In the genomic region with DNA sequence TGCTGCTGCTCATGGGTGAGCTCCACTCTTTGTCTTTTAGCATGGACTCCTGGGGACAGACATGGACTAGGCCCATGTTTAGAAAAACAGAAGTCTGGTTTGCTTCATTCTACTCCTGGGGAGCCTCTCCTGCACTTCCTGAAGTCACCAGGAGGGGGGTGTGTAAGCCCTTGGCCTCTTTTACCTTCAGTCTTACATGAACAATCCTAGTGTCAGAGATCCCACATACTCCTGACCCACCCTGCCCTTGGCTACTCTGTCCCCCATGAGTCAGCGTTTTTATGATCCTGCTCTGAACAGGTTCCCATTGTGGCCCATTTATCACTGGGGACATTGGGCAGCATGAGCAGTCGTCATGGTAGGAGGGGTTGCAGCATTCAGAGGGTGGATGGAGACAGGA, we compare ENCODE assay signal across 9 mouse cellular contexts. TPM values are rescaled to one million over a fixed set of nuclear protein-coding genes. Genes with fewer than 3 reads are reported as not detected.
DNase-seq lines count a peak whose midpoint lies in the region; ATAC-seq and TF ChIP-seq lines count a peak whose summit lies in the region.
"Had no signal": no experiment of that assay in that cellular context is flagged by ENCODE, and none has a peak within 500 bp of the region (broad histone marks: within the 10 kb centered on the region; RNA-seq: fewer than 3 reads in every experiment).

No protein-coding gene starts in this region.

- ATAC-seq in intestine, embryonic 14.5 days (replicated peaks; ENCODE audit: low FRiP score, low TSS enrichment, low read depth), result no peak
- ATAC-seq in intestine, embryonic 15.5 days, result no peak
- no peak for ATAC-seq in lung, postnatal 0 days

- H3K9me3 ChIP-seq in intestine, embryonic 14.5 days (ENCODE audit: control insufficient read depth, low read length), result no peaks in the 10 kb centered on the region
- H3K9me3 ChIP-seq in intestine, embryonic 15.5 days, result no peaks in the 10 kb centered on the region
- peaks cover 29% of the 10 kb centered on the region for H3K9me3 ChIP-seq in E14TG2a.4 (ENCODE audit: low read length)
- H3K9me3 ChIP-seq in lung, postnatal 0 days (ENCODE audit: low read length), result no peaks in the 10 kb centered on the region
- H3K9me3 ChIP-seq: limb, embryonic 13.5 days had no signal

- H3K9ac ChIP-seq in intestine, embryonic 14.5 days (ENCODE audit: low read length), result no peak overlapping the region
- H3K9ac ChIP-seq in intestine, embryonic 15.5 days, result no peak overlapping the region
- no peak overlapping the region for H3K9ac ChIP-seq in lung, postnatal 0 days (replicated peaks; ENCODE audit: low read depth)
- H3K9ac ChIP-seq: limb, embryonic 13.5 days had no signal

- DNase-seq in intestine, embryonic 14.5 days (ENCODE audit: low spot score), result peak; percentile 84
- no peak for DNase-seq in brain, embryonic 14.5 days (ENCODE audit: low read depth)
- DNase-seq in lung, postnatal 0 days (ENCODE audit: low spot score), result peak; percentile 60
- DNase-seq in Muller cell, postnatal 12 days (ENCODE audit: inconsistent ontology term), result no peak
- DNase-seq in right cerebral cortex, postnatal 25 days, result no peak
- no peak for DNase-seq in frontal cortex, adult 2 months (ENCODE audit: extremely low spot score in 1 of 2, low spot score in 1 of 2)

- H3K36me3 ChIP-seq in intestine, embryonic 14.5 days (ENCODE audit: control insufficient read depth, insufficient read depth, low read length), result peaks cover under 1% of the 10 kb centered on the region; the same call in 1 of the 2 replicates
- H3K36me3 ChIP-seq in intestine, embryonic 15.5 days, result no peaks in the 10 kb centered on the region
- H3K36me3 ChIP-seq in E14TG2a.4 (ENCODE audit: insufficient read depth, low read length), result peaks cover 5% of the 10 kb centered on the region
- no peaks in the 10 kb centered on the region for H3K36me3 ChIP-seq in lung, postnatal 0 days (ENCODE audit: insufficient read depth, low read length)
- H3K36me3 ChIP-seq: limb, embryonic 13.5 days had no signal

- no peak for TF ChIP-seq POLR2A in brain, embryonic 14.5 days (IDR thresholded peaks at IDR 0.05; ENCODE audit: borderline replicate concordance, extremely low read depth, insufficient read depth, insufficient read length, poor library complexity, severe bottlenecking)

- no peaks in the 10 kb centered on the region for H3K27me3 ChIP-seq in intestine, embryonic 14.5 days (replicated peaks; ENCODE audit: control insufficient read depth, insufficient read depth, low read length)
- no peaks in the 10 kb centered on the region for H3K27me3 ChIP-seq in intestine, embryonic 15.5 days (replicated peaks)
- H3K27me3 ChIP-seq in E14TG2a.4 (ENCODE audit: insufficient read depth, low read length), result no peaks in the 10 kb centered on the region
- H3K27me3 ChIP-seq in lung, postnatal 0 days (replicated peaks; ENCODE audit: insufficient read depth, low read length), result no peaks in the 10 kb centered on the region
- H3K27me3 ChIP-seq: limb, embryonic 13.5 days had no signal

- H3K4me2 ChIP-seq in intestine, embryonic 14.5 days (ENCODE audit: low read length), result no peak overlapping the region
- no peak overlapping the region for H3K4me2 ChIP-seq in intestine, embryonic 15.5 days (replicated peaks)
- no peak overlapping the region for H3K4me2 ChIP-seq in lung, postnatal 0 days (replicated peaks; ENCODE audit: low read depth, low read length)
- H3K4me2 ChIP-seq: limb, embryonic 13.5 days had no signal

- H3K4me3 ChIP-seq in intestine, embryonic 14.5 days (ENCODE audit: low read depth, low read length), result no peak overlapping the region
- no peak overlapping the region for H3K4me3 ChIP-seq in intestine, embryonic 15.5 days (replicated peaks)
- no peak overlapping the region for H3K4me3 ChIP-seq in E14TG2a.4 (replicated peaks; ENCODE audit: low read length)
- H3K4me3 ChIP-seq in lung, postnatal 0 days (ENCODE audit: low read depth, low read length), result no peak overlapping the region
- H3K4me3 ChIP-seq: limb, embryonic 13.5 days had no signal

- peaks cover 8% of the 10 kb centered on the region for H3K4me1 ChIP-seq in intestine, embryonic 14.5 days (replicated peaks; ENCODE audit: control insufficient read depth, insufficient read depth, low read length)
- peaks cover 6% of the 10 kb centered on the region; the same call in 1 of the 2 replicates for H3K4me1 ChIP-seq in intestine, embryonic 15.5 days (replicated peaks)
- peaks cover 37% of the 10 kb centered on the region for H3K4me1 ChIP-seq in E14TG2a.4 (replicated peaks; ENCODE audit: low read depth, low read length)
- peaks cover 4% of the 10 kb centered on the region; the same call in 1 of the 2 replicates for H3K4me1 ChIP-seq in lung, postnatal 0 days (ENCODE audit: insufficient read depth, low read depth, low read length)

- TF ChIP-seq EP300 in lung, postnatal 0 days (IDR thresholded peaks at IDR 0.05), result no peak

- H3K27ac ChIP-seq in intestine, embryonic 14.5 days (ENCODE audit: low read depth), result no peak overlapping the region
- H3K27ac ChIP-seq in intestine, embryonic 15.5 days, result no peak overlapping the region
- H3K27ac ChIP-seq in lung, postnatal 0 days (ENCODE audit: low read length), result no peak overlapping the region
- H3K27ac ChIP-seq: limb, embryonic 13.5 days had no signal

- 65% methylated on average over 2 of the region's 2 CpGs for WGBS in intestine, embryonic 14.5 days
- WGBS in intestine, embryonic 15.5 days, result 38% methylated on average over 2 of the region's 2 CpGs
- WGBS in lung, postnatal 0 days, result 60% methylated on average over 2 of the region's 2 CpGs

- peak; percentile 85 for TF ChIP-seq CTCF in E14TG2a.4 (conservative IDR thresholded peaks at IDR 0.05; ENCODE audit: low read length)
- peak; percentile 48; the same call in 1 of the 2 replicates for TF ChIP-seq CTCF in brain, embryonic 14.5 days (IDR thresholded peaks at IDR 0.05; ENCODE audit: borderline replicate concordance, extremely low read depth, insufficient read depth, insufficient read length)
- TF ChIP-seq CTCF in lung, postnatal 0 days (IDR thresholded peaks at IDR 0.05), result peak; percentile 69

RNA-seq across cellular contexts. Expression of a gene that starts 15.7 kb away (rescaled TPM):
- polyA plus RNA-seq in intestine, embryonic 14.5 days (2014; fragmentation: Nextera tagmentation; extraction: Ambion mirVana), result 39.7 and 41.3 TPM in 2 replicates
- 31.1 and 32.6 TPM in 2 replicates for polyA plus RNA-seq in intestine, embryonic 15.5 days (2015; fragmentation: Nextera tagmentation; extraction: Ambion mirVana)
- polyA plus RNA-seq in brain, embryonic 14.5 days (2012; rRNA removed), result 119 and 133 TPM in 2 replicates
- polyA plus RNA-seq in lung, postnatal 0 days (2015; fragmentation: Nextera tagmentation; extraction: Ambion mirVana), result 6.2 and 8.2 TPM in 2 replicates
- polyA plus RNA-seq in frontal cortex, adult 2 months (2012; rRNA removed), result 82.4 and 88.0 TPM in 2 replicates

RNA-seq across cellular contexts. Expression of a gene that starts 27.1 kb away (rescaled TPM):
- polyA plus RNA-seq in intestine, embryonic 14.5 days (2014; fragmentation: Nextera tagmentation; extraction: Ambion mirVana), result not detected in 2 replicates
- not detected in 2 replicates for polyA plus RNA-seq in intestine, embryonic 15.5 days (2015; fragmentation: Nextera tagmentation; extraction: Ambion mirVana)
- polyA plus RNA-seq in brain, embryonic 14.5 days (2012; rRNA removed), result not detected in 2 replicates
- not detected in 2 replicates for polyA plus RNA-seq in lung, postnatal 0 days (2015; fragmentation: Nextera tagmentation; extraction: Ambion mirVana)
- polyA plus RNA-seq in frontal cortex, adult 2 months (2012; rRNA removed), result not detected in 2 replicates
- polyA plus RNA-seq: limb, embryonic 13.5 days had no signal

RNA-seq across cellular contexts. Expression of a gene that starts 39.7 kb away (rescaled TPM):
- 47.5 and 53.8 TPM in 2 replicates for polyA plus RNA-seq in intestine, embryonic 14.5 days (2014; fragmentation: Nextera tagmentation; extraction: Ambion mirVana)
- polyA plus RNA-seq in intestine, embryonic 15.5 days (2015; fragmentation: Nextera tagmentation; extraction: Ambion mirVana), result 79.9 and 90.3 TPM in 2 replicates
- polyA plus RNA-seq in brain, embryonic 14.5 days (2012; rRNA removed), result 5.5 and 6.1 TPM in 2 replicates
- 59.5 and 72.8 TPM in 2 replicates for polyA plus RNA-seq in lung, postnatal 0 days (2015; fragmentation: Nextera tagmentation; extraction: Ambion mirVana)
- polyA plus RNA-seq in frontal cortex, adult 2 months (2012; rRNA removed), result 2.7 and 3.6 TPM in 2 replicates

RNA-seq across cellular contexts. Expression of a gene that starts 57.5 kb away (rescaled TPM):
- polyA plus RNA-seq in intestine, embryonic 14.5 days (2014; fragmentation: Nextera tagmentation; extraction: Ambion mirVana), result not detected in 2 replicates
- not detected in 2 replicates for polyA plus RNA-seq in intestine, embryonic 15.5 days (2015; fragmentation: Nextera tagmentation; extraction: Ambion mirVana)
- not detected in 2 replicates for polyA plus RNA-seq in brain, embryonic 14.5 days (2012; rRNA removed)
- not detected in 2 replicates for polyA plus RNA-seq in lung, postnatal 0 days (2015; fragmentation: Nextera tagmentation; extraction: Ambion mirVana)
- not detected in 2 replicates for polyA plus RNA-seq in frontal cortex, adult 2 months (2012; rRNA removed)
- polyA plus RNA-seq: limb, embryonic 13.5 days had no signal

Comparison
In these comparisons a context has a peak if more than half of its experiments do, and no peak if none do; other contexts are left out.
1. DNase-seq: peak in intestine, embryonic 14.5 days (single experiment) and lung, postnatal 0 days (single experiment); none in brain, embryonic 14.5 days (single experiment), Muller cell, postnatal 12 days (single experiment), right cerebral cortex, postnatal 25 days (single experiment) and frontal cortex, adult 2 months (0 of 2).
2. Peak in every context shown above with its lines, with median percentiles within 50 percentile points of each other: CTCF ChIP-seq.